Mouse (Mus musculus) small intestine, adult 2 months (tissue): ENCODE data around the gene Hdac4. TPM values are rescaled to one million over a fixed set of nuclear protein-coding genes. Genes with fewer than 3 reads are reported as not detected.

Experiments used
- H3K27ac ChIP-seq: fragments of 200-500 bp; 2 replicates; pipeline ENCODE4 v1.5.1; 2012; ENCODE audit warnings: low read depth, low read length, control low read depth, inconsistent platforms; ENCODE audit not compliant: insufficient read depth
- H3K27me3 ChIP-seq: fragments of 200-500 bp; 2 replicates; pipeline ENCODE4 v1.6.1; 2012; ENCODE audit warnings: mild to moderate bottlenecking, moderate library complexity, low read length, inconsistent platforms; ENCODE audit not compliant: control insufficient read depth, insufficient read depth
- H3K36me3 ChIP-seq: fragments of 200-500 bp; 2 replicates; pipeline ENCODE4 v1.6.1; 2012; ENCODE audit warnings: mild to moderate bottlenecking, low read length, control low read depth, inconsistent platforms; ENCODE audit not compliant: control insufficient read depth, insufficient read depth
- H3K4me1 ChIP-seq: fragments of 200-500 bp; 2 replicates; pipeline ENCODE4 v1.6.1; 2012; ENCODE audit warnings: low read length, inconsistent platforms, mixed read lengths; ENCODE audit not compliant: control insufficient read depth, insufficient read depth, insufficient read length
- H3K4me3 ChIP-seq: fragments of 200-500 bp; 2 replicates; pipeline ENCODE4 v1.5.1; 2012; ENCODE audit warnings: low read depth, mild to moderate bottlenecking, control low read depth, inconsistent platforms, low read length, moderate library complexity
- CTCF ChIP-seq: fragments of 200-500 bp; IDR thresholded peaks from 2 replicates; pipeline ENCODE4 v1.5.1; 2012; ENCODE audit warnings: low read depth, mild to moderate bottlenecking, control low read depth, inconsistent platforms, low read length, moderate library complexity, mixed read lengths; ENCODE audit not compliant: insufficient replicate concordance, insufficient read length; ENCODE audit errors: extremely low read depth
- POLR2A ChIP-seq: fragments of 200-500 bp; IDR thresholded peaks from 2 replicates; pipeline ENCODE4 v1.6.1; 2012; ENCODE audit warnings: low read depth, mild to moderate bottlenecking, control low read depth, inconsistent platforms, low read length, moderate library complexity
- whole genome bisulfite sequencing: fragments of 180-500 bp; shearing (Covaris S2); methylation state at CpG from one replicate; pipeline ENCODE4 v1.1.7; 2018; 5-methylcytosine and 5-hydroxymethylcytosine counted together
- polyA plus RNA-seq: library from polyadenylated mRNA; depleted of rRNA; stranded (reverse); fragments of >200 nt; gene quantifications from 2 replicates; pipeline ENCODE4 v1.2.3, GENCODE M21; 2012

The Hdac4 gene
- polyA plus RNA-seq, 1 experiment: 21.0 TPM

DNA sequence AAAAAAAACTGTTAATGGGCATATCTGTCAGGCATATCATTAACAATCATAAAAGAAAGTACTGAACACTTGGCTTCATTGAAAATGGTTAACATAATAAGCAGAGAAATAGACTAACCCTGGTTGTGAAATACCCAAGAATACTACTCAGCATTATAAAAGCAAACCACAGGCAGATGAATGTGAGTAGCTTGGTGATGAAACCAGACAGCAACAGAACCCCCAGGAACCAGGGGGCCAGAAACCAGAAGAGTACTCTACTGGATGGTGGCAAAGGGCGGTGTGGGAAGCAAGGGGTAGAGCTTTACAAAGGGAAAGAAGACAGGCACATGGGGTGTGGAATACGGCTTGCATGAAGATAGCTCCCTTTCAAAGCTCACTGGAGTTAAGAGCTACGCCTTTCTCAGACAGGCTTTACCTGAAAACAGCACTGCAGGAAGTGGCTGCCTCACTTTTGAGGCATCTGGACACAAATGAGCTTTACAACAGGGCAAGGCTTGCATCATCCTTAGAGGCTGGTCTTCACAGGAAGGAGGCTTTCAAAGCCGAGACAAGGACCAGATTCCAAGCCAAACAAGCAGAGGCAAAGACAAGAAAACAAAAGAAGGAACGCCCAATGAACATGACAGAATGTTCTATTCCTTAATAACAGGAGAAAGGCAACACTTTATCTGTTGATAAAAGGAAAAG, 12.3 kb downstream of the Hdac4 start:
- Histone ChIP-seq H3K4me3 (no peak overlapping the region), H3K27ac (no peak overlapping the region), H3K4me1 (peaks cover under 1% of the 10 kb centered on the region; the same call in 1 of the 2 replicates), H3K36me3 (no peaks in the 10 kb centered on the region), H3K27me3 (no peaks in the 10 kb centered on the region)
- WGBS: 55% methylated on average over 5 of the region's 5 CpGs
- no peak for TF ChIP-seq POLR2A
- no peak for TF ChIP-seq CTCF

DNA sequence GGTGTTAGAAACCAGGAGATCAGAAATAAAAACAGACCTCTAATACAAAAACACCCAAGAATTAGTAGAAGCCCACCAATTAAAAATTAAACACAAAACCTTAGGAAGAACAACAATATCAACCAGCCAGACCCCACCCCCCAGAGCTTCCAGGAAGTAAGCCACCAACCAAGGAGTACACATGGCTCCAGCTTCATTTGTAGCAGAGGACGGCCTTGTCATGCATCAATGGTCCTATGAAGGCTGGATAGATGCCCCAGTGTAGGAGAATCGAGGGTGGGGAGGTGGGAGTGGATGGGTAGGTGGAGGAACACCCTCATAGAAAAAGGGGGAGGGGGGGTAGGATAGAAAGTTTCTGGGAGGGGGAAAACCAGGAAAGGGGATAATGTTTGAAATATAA, 13.5 kb downstream of the Hdac4 start:
- no peaks in the 10 kb centered on the region for H3K36me3 ChIP-seq
- H3K27ac ChIP-seq: no peak overlapping the region
- no peak for TF ChIP-seq POLR2A
- no peak for TF ChIP-seq CTCF
- 75% methylated on average over 2 of the region's 2 CpGs for WGBS
- H3K4me1 ChIP-seq: peaks cover 7% of the 10 kb centered on the region; the same call in 1 of the 2 replicates
- no peak overlapping the region for H3K4me3 ChIP-seq
- no peaks in the 10 kb centered on the region for H3K27me3 ChIP-seq

DNA sequence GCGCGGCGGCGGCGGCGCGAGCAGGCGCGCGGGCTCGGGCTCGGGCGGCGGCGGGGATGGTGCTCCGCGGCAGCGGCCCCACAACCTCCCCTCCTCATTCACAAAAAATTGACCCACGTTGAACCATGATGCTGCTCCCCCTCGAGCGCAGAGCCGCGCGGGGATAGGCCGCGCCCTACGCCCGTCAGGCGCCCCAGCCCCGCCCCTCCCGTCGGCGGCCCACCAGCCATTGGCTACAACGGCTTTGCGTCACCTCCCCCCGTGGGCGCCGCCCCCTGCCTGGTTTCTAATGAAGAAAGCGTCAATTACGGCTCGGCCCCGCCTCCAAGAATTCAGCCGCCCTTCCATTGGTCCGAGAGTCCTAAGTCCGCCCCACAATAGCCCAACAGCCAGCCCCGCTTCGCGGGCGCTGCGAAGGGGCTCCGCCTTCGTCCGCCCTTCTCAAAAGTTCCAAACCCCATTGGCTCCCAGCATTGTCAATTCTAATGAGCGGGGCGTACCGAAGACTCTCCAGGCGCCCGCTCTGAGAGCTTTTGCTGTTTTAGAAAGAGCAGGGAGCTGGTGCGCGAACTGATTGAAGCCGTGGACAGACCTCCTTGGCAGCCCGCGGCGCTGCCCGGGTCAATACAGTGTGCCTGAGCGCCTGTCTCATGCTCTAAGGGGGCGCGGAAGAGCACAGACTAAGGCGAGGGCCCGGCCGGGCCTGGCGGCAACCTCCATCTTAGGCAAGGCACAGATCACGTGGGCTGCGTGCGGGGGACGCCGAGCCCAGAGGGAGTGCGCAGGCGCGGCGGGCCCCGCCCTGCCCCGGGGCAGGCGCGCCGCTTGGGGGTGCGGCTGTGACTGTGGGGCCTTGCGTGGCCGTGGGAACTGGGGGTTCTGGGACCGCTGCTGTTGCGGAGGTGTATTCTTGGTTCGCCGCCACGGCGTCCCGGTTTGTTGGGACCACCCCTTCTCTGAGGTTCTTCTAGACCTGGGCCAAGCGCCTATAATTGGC, 15.1 kb downstream of the Hdac4 start:
- H3K27me3 ChIP-seq: no peaks in the 10 kb centered on the region
- peak; percentile 81 for TF ChIP-seq POLR2A
- no peak for TF ChIP-seq CTCF
- H3K4me1 ChIP-seq: peaks cover 14% of the 10 kb centered on the region; the same call in 1 of the 2 replicates
- no peaks in the 10 kb centered on the region for H3K36me3 ChIP-seq
- WGBS: 4% methylated on average over 94 of the region's 97 CpGs
- peak overlapping the region; percentile 85 for H3K27ac ChIP-seq
- H3K4me3 ChIP-seq: peak overlapping the region; percentile 91

DNA sequence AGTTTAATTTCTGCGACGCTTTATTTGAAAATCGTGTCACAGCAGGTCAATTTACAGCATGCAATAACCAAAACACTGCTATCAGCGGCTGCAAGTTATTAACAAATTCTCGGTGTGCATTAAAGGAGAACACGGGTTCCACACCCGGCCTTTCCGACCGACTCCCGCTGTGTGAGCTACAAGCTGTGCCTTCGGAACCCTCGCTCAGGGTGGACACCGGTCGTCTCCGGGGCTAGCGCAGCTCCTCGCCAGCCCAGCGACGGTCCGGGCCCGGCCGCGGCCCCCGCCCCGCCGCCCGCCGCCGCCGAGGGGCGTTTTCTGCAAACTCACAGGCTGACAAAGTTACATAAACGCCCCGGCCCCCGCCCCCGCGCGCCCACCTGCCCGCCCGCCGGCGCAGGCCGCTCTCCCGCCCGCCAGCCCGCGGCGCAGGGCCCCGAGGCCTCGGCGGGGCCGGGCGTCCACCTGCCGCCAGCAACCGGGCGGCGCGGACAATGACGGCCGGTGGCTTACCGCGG, 16.0 kb downstream of the Hdac4 start:
- no peak for TF ChIP-seq POLR2A
- no peak for TF ChIP-seq CTCF

DNA sequence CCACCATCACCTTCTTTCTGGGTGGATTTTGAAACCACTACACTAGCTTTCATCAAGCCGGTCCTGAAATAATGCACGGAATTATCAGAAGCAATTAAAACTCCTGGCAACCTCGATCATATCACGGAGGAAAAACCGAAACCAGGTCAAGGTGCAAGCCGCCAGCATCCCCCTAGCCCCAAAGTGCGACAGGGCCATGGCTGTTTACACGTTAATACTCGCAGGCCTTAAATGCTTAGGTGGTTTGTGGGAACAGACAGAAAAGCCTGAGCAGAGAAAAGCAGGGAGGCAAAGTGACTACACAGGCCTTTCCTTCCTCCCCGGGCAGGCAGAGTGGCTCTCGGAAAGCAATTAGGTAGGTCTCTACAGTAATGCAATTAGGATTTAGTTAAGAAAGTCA, 16.4 kb downstream of the Hdac4 start:
- no peaks in the 10 kb centered on the region for H3K36me3 ChIP-seq
- 8% methylated on average over 11 of the region's 11 CpGs for WGBS
- H3K27ac ChIP-seq: peak overlapping the region; percentile 76
- H3K4me1 ChIP-seq: peaks cover 18% of the 10 kb centered on the region; the same call in 1 of the 2 replicates
- H3K4me3 ChIP-seq: peak overlapping the region; percentile 91
- no peak for TF ChIP-seq CTCF
- no peak for TF ChIP-seq POLR2A
- no peaks in the 10 kb centered on the region for H3K27me3 ChIP-seq

More for the DNA sequence above, 16.0 kb downstream of the Hdac4 start:
- H3K4me1 ChIP-seq: peaks cover 18% of the 10 kb centered on the region; the same call in 1 of the 2 replicates
- H3K4me3 ChIP-seq: peak overlapping the region; percentile 91
- H3K27ac ChIP-seq: peak overlapping the region; percentile 76
- no peaks in the 10 kb centered on the region for H3K27me3 ChIP-seq
- WGBS: under 1% methylated on average over 59 of the region's 61 CpGs
- no peaks in the 10 kb centered on the region for H3K36me3 ChIP-seq

DNA sequence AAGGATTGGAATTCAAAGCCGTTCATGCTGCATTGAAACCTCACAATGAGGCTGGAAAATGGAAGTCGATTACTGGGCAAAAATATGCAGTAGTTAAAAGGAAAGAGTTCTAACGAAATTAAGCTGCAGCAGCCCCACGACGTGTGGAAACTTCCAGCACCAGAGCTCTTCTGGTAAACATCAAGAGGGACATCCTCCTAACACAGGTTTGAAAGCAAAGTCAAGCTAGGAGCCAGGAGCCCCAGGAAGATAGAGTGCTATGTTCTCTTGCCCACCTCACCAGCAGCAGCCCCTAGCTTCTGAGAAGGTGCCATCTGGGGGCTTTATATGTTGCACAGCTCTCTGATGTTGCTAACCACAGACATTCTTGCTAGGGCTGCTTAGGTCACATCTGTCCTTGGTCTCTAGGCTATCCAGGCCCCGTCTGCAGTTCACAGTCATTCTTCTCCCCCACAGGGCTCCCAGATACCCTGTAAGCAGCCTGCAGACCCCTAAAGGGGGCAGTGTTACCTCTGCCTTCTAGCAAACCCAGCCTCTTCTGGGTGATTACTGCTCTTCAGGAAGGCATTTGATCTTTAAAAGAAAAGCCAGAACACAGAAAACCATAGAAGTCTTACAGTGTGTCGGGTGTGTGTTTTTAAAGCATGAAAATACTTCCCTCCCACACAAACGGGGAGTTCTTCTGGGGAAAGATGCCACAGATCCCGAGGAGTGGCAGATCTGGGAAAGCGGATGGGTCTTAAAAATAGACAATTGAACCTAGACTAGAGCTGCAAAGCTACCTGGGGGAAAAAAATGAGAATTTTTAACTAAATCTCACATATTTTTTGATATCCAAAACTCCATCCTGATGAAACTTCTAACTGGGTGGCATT, 17.2 kb downstream of the Hdac4 start:
- TF ChIP-seq POLR2A: no peak
- TF ChIP-seq CTCF: no peak
- Histone ChIP-seq H3K4me3 (no peak overlapping the region), H3K36me3 (no peaks in the 10 kb centered on the region), H3K27ac (no peak overlapping the region), H3K27me3 (no peaks in the 10 kb centered on the region), H3K4me1 (peaks cover 18% of the 10 kb centered on the region; the same call in 1 of the 2 replicates)
- 58% methylated on average over 10 of the region's 10 CpGs for WGBS
